Mouse (Mus musculus) kidney, embryonic 15.5 days (tissue): ENCODE results near the gene Dpp6. TPM values are rescaled to one million over a fixed set of nuclear protein-coding genes. Genes with fewer than 3 reads are reported as not detected.
A peak's percentile ranks its signal among the peaks of the same experiment; 100 is the strongest.

Source experiments
- ATAC-seq: fragments of 200-750 bp; cut with Nextera tagmentation; replicated peaks from 2 replicates; pipeline ENCODE4 v1.8.0; 2017; ENCODE audit warnings: moderate TSS enrichment; ENCODE audit not compliant: low FRiP score
- H3K27ac ChIP-seq: fragments of 300-500 bp; sonication (generic); 2 replicates; pipeline ENCODE4 v1.5.1; 2015; ENCODE audit warnings: mild to moderate bottlenecking, inconsistent platforms
- H3K27me3 ChIP-seq: fragments of 300-500 bp; sonication (generic); 2 replicates; pipeline ENCODE4 v1.6.1; 2015; ENCODE audit warnings: inconsistent platforms
- H3K36me3 ChIP-seq: fragments of 300-500 bp; sonication (generic); 2 replicates; pipeline ENCODE4 v1.6.1; 2015; ENCODE audit warnings: inconsistent platforms
- H3K4me1 ChIP-seq: fragments of 300-500 bp; sonication (generic); 2 replicates; pipeline ENCODE4 v1.6.1; 2015; ENCODE audit warnings: inconsistent platforms
- H3K4me2 ChIP-seq: fragments of 300-500 bp; sonication (generic); 2 replicates; pipeline ENCODE4 v1.6.1; 2015; ENCODE audit warnings: moderate library complexity, mild to moderate bottlenecking, inconsistent platforms
- H3K4me3 ChIP-seq: fragments of 300-500 bp; sonication (generic); replicated peaks from 2 replicates; pipeline ENCODE4 v1.5.1; 2015; ENCODE audit warnings: mild to moderate bottlenecking, inconsistent platforms
- H3K9ac ChIP-seq: fragments of 300-500 bp; sonication (generic); 2 replicates; pipeline ENCODE4 v1.6.1; 2015; ENCODE audit warnings: mild to moderate bottlenecking, inconsistent platforms
- H3K9me3 ChIP-seq: fragments of 300-500 bp; sonication (generic); replicated peaks from 2 replicates; pipeline ENCODE4 v1.6.1; 2016; ENCODE audit warnings: inconsistent platforms
- WGBS: fragments of 180-500 bp; shearing (Covaris S2); methylation state at CpG from one replicate; pipeline ENCODE4 v1.1.7; 2015; ENCODE audit warnings: mixed read lengths; 5-methylcytosine and 5-hydroxymethylcytosine counted together
- polyA plus RNA-seq: library from polyadenylated mRNA; unstranded; fragments of >200 nt; fragmentation: Nextera tagmentation; extraction: Ambion mirVana; gene quantifications from 2 replicates; pipeline ENCODE4 v1.2.1, GENCODE M21; 2015

Gene Dpp6
- polyA plus RNA-seq, 1 experiment from 2014 or later, result 3.5 TPM

DNA sequence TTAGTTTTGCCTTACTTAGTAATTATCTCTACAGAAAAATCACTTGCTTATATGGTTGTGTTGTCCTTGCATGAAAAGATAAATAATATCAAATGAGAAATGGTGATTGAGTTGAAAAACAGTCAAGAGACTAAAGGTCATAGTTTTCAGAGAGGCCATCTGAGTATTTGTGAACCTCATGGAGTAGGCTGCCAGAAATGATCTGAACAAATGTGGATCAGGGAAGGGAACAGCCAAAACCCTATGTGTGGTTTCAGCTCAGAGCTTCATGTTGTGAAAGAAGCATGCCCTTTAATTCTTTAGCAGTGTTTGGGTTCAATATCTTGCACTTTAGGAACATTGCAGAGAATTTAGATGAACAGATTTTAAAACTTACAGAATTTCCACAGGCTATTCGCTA is 458.9 kb downstream of the Dpp6 start:
- no peak for ATAC-seq
- Histone ChIP-seq H3K4me1 (no peaks in the 10 kb centered on the region), H3K9me3 (no peaks in the 10 kb centered on the region), H3K36me3 (no peaks in the 10 kb centered on the region), H3K27ac (no peak overlapping the region), H3K4me2 (no peak overlapping the region), H3K27me3 (no peaks in the 10 kb centered on the region), H3K9ac (no peak overlapping the region), H3K4me3 (no peak overlapping the region)
- 79% methylated on average over 1 of the region's 1 CpGs for WGBS

DNA sequence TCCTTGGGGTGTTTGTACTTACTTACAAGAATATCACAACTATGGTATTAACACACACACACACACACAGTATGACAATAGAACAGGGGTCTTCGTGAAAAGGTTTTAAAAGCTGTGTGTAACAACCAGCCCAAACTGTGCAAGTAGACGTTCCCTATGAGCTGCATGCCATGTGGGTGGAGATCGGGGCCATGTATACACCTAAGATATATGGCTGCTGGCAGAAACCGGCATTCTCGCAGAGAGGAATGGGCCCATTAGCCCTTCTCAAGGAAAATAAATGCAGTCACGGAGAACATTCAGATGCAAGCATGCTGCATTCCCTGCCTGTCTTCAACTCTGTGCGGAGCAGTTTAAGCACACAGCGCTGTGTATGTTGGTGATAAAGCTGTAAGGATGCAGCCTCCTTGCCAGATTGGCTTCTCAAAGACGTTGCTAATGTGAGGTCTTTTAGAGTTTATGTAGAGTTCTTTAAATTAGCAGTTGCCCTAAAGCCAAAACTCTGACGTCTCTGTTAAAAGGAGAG is 461.2 kb downstream of the Dpp6 start:
- H3K36me3 ChIP-seq, result no peaks in the 10 kb centered on the region

DNA sequence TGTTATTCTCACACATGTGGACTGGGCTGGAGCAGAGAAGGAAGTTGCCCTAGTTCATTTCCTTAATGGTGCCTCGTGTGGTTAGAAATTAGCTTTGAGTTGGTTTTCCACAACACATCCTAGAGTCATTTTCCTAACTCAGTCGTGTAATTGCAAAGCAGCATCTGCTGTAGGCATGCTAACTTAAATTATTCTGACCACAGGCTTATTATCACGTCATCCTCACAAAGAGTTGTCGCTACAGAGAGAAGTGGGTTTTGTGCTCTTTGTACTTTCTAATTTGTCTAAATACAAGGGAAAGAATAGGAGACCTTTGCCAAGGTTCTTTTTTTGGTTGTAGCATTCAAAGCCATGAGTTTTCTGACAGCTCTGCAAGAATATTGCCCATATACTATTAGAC is 469.9 kb downstream of the Dpp6 start:
- Histone ChIP-seq H3K9ac (no peak overlapping the region), H3K4me2 (no peak overlapping the region), H3K27ac (no peak overlapping the region), H3K4me1 (no peaks in the 10 kb centered on the region), H3K27me3 (no peaks in the 10 kb centered on the region), H3K36me3 (no peaks in the 10 kb centered on the region), H3K4me3 (no peak overlapping the region), H3K9me3 (no peaks in the 10 kb centered on the region)
- WGBS, result 70% methylated on average over 4 of the region's 4 CpGs
- no peak for ATAC-seq

More for the DNA sequence above, 461.2 kb downstream of the Dpp6 start:
- no peak for ATAC-seq
- Histone ChIP-seq H3K27me3 (no peaks in the 10 kb centered on the region), H3K4me1 (no peaks in the 10 kb centered on the region), H3K4me3 (no peak overlapping the region), H3K9ac (no peak overlapping the region), H3K4me2 (no peak overlapping the region), H3K9me3 (no peaks in the 10 kb centered on the region), H3K27ac (no peak overlapping the region)
- WGBS, result 56% methylated on average over 10 of the region's 10 CpGs

DNA sequence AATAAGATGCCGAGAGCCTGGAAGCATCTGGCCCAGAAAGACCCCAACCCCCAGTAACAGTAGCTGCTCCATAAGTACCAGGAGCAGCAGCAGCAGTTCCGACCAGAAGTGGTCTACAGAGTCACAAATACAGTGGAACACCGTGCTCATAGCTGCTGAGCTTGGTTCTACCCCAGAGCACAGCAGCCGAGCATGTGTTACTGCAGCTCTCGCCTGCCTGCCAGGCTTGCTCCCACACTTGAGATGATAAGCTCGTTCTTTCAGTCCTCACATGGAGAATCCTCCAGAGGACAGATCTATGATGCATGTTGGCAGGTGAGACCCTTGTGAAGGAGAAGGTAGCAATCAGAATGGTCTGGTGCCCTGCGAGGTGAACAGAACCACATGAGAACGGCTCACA is 474.4 kb downstream of the Dpp6 start:
- H3K4me2 ChIP-seq, result no peak overlapping the region
- H3K9ac ChIP-seq, result no peak overlapping the region
- no peaks in the 10 kb centered on the region for H3K4me1 ChIP-seq
- H3K4me3 ChIP-seq, result no peak overlapping the region
- no peak overlapping the region for H3K27ac ChIP-seq
- no peak for ATAC-seq
- 82% methylated on average over 8 of the region's 8 CpGs for WGBS
- no peaks in the 10 kb centered on the region for H3K9me3 ChIP-seq
- no peaks in the 10 kb centered on the region for H3K27me3 ChIP-seq
- H3K36me3 ChIP-seq, result no peaks in the 10 kb centered on the region

DNA sequence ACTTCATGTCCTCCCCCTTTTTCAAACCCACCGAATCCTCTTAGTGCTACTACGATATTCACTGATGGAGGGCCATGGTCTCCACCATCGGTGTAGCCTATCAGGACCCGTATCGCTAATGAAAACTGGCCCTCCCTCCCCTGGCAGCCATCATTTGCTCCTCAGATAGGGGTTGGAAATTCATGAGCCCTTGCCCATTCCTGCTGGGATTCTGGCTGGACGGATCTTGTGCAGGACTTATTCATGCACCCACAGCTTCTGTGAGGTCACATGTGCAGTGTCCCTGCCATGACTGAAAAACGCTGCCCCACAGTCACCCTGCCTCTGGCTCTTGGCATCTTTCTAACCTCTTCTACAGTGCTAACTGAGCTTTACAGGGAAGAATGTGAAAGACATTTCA is 475.2 kb downstream of the Dpp6 start:
- H3K4me3 ChIP-seq, result no peak overlapping the region
- H3K27ac ChIP-seq, result no peak overlapping the region
- no peaks in the 10 kb centered on the region for H3K9me3 ChIP-seq
- H3K9ac ChIP-seq, result no peak overlapping the region
- 86% methylated on average over 7 of the region's 7 CpGs for WGBS
- ATAC-seq, result no peak
- H3K4me1 ChIP-seq, result no peaks in the 10 kb centered on the region
- no peaks in the 10 kb centered on the region for H3K36me3 ChIP-seq
- no peak overlapping the region for H3K4me2 ChIP-seq
- H3K27me3 ChIP-seq, result no peaks in the 10 kb centered on the region

DNA sequence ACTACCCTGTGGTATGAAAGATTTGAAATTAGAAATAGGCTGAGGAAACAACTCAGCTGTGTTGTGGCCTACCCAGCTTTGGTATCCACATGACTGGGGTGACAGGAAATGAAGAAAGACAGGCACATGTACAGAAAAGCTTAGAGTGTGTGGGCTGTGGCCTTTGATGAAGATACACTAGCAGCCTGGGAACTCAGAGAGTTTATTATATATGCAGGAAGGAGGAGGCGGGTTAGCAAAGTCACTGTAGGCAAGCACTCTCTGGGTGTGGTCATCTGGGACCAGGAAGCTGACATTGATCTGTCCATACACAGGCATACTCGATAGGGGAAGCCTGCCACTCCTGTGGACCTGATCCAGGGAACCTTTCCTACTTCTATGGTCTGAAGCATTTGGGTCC is 487.1 kb downstream of the Dpp6 start:
- Histone ChIP-seq H3K4me1 (no peaks in the 10 kb centered on the region), H3K4me3 (no peak overlapping the region)
- 62% methylated on average over 2 of the region's 2 CpGs for WGBS

DNA sequence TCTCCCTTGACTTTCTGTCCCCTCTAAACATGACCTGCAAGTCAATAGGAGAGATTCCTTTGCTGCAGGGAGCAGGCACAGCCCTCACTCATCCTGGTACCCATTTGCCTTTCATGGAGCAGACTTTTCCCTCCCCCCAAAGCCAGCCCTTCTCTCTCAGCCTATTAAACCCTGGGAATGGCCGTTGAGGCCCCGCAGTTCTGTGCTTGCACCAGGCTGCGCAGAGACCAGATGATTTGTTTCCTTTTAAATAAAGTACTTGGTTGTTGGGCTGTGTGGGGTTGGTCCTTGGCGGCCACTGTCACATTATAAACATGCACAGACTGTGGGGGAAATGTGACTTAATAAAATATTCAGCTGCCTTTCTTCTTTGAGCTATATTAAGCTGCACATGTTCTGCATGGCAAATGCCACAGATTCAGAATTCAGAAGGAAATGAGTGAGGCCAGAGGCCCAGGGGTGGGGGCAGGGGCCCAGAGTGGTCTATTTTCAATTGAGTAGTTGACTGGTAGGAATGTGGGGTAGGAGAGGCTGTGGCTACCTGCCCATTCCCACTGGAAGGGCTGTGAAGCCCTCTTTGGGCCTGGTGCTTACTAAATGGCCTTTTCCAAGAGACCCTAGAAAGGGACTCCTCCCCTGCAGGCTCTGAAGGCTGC is 489.6 kb downstream of the Dpp6 start:
- Histone ChIP-seq H3K4me2 (no peak overlapping the region), H3K27ac (no peak overlapping the region), H3K4me3 (no peak overlapping the region), H3K4me1 (no peaks in the 10 kb centered on the region), H3K9ac (no peak overlapping the region), H3K27me3 (no peaks in the 10 kb centered on the region), H3K9me3 (no peaks in the 10 kb centered on the region), H3K36me3 (no peaks in the 10 kb centered on the region)
- WGBS, result 32% methylated on average over 4 of the region's 4 CpGs
- no peak for ATAC-seq

More for the DNA sequence above, 487.1 kb downstream of the Dpp6 start:
- Histone ChIP-seq H3K36me3 (no peaks in the 10 kb centered on the region), H3K27ac (no peak overlapping the region), H3K27me3 (no peaks in the 10 kb centered on the region), H3K9me3 (no peaks in the 10 kb centered on the region), H3K9ac (no peak overlapping the region), H3K4me2 (no peak overlapping the region)
- no peak; the same call in 1 of the 2 replicates for ATAC-seq

DNA sequence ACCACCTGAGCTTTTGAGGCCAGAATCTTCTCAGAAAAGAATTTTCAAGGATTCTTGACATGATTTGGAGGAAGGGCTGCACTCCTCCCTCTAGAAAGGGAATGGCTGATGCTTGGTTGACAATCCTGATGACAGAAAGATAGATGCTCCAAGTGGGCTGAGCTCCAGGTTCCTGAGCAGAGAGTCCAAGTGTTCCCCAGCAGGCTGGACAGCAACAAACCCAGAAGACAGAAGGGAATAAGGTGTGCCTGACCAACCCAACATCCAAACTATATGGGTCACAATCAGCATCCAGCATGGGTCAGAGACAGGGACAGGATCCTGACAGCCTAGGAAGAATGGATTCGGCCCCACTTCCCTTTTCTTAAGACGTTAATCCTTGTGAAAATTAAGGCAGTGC is 493.2 kb downstream of the Dpp6 start:
- 71% methylated on average over 2 of the region's 2 CpGs for WGBS
- Histone ChIP-seq H3K27ac (no peak overlapping the region), H3K9me3 (no peaks in the 10 kb centered on the region), H3K9ac (no peak overlapping the region), H3K4me2 (no peak overlapping the region), H3K4me3 (no peak overlapping the region), H3K4me1 (no peaks in the 10 kb centered on the region), H3K27me3 (no peaks in the 10 kb centered on the region), H3K36me3 (no peaks in the 10 kb centered on the region)
- no peak for ATAC-seq

DNA sequence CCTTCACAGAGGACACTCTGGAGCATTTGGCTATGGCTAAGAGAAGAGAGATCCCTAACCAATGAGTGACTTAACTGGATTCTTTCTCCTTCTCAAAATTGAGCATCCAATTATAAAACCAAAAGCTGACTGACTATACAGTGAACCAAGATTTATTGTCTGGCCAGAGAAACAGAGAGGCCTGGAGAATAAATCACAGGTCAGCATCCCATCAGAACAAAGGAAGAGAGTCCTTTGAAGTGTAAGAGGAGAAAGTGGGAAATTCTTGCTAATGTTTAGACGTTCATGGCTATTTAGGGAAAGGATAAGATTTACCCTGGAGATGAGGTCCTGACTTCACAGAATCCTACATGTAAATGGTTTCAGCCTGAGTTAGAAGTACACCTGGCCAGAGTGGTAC is 499.7 kb downstream of the Dpp6 start:
- Histone ChIP-seq H3K36me3 (no peaks in the 10 kb centered on the region), H3K27ac (no peak overlapping the region), H3K27me3 (no peaks in the 10 kb centered on the region), H3K9me3 (no peaks in the 10 kb centered on the region), H3K9ac (no peak overlapping the region), H3K4me1 (no peaks in the 10 kb centered on the region), H3K4me3 (no peak overlapping the region), H3K4me2 (no peak overlapping the region)
- 9% methylated on average over 1 of the region's 1 CpGs for WGBS
- ATAC-seq, result 0 out of 2 replicates have a peak, but pooled peaks have one; percentile 40

DNA sequence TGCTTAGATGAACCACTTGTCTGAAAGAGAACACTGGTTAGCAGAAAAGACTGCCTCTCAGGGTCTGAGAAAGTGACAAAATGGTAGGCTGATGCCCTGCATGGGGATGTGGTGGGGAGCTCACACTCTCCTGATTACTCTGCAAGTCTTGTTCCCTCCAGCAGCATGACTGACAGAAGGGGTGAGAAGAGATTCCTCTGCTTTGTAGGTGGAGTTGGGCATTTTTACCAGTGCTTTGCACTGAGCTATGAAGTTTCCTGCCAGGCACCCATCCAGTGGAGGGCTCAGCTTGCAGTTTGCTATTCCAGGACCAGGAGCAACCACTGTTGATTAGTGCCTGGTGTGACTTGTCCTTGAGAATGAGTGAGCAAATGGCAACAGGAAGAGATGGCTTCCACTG is 500.3 kb downstream of the Dpp6 start:
- no peak overlapping the region for H3K4me2 ChIP-seq
- no peak overlapping the region for H3K9ac ChIP-seq
- H3K27ac ChIP-seq, result no peak overlapping the region
- no peaks in the 10 kb centered on the region for H3K27me3 ChIP-seq
- H3K4me1 ChIP-seq, result no peaks in the 10 kb centered on the region
- ATAC-seq, result no peak
- H3K4me3 ChIP-seq, result no peak overlapping the region
- H3K36me3 ChIP-seq, result no peaks in the 10 kb centered on the region
- H3K9me3 ChIP-seq, result no peaks in the 10 kb centered on the region

DNA sequence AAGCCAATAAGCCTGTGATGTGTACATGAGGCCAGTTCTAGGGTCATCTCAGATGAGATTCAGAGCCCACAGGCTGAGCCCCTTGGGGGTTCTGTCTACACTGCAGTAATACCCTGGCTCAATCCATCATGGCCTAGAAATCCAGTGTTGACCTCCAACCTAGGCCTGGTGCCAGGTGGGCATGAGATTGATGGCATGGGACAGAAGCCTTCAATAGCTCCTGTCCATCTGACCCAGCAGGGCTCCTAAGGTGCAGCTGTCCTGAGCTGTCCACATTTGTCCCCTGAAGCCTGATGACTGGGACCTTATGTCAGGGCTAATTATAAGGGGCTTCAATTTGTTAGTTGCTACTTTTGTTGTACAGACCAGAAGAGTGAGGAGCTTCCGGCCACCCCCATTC is 500.8 kb downstream of the Dpp6 start:
- WGBS, result 66% methylated on average over 1 of the region's 1 CpGs
- Histone ChIP-seq H3K36me3 (no peaks in the 10 kb centered on the region), H3K27ac (no peak overlapping the region), H3K4me2 (no peak overlapping the region), H3K9me3 (no peaks in the 10 kb centered on the region), H3K9ac (no peak overlapping the region), H3K4me1 (no peaks in the 10 kb centered on the region), H3K27me3 (no peaks in the 10 kb centered on the region), H3K4me3 (no peak overlapping the region)
- no peak for ATAC-seq

DNA sequence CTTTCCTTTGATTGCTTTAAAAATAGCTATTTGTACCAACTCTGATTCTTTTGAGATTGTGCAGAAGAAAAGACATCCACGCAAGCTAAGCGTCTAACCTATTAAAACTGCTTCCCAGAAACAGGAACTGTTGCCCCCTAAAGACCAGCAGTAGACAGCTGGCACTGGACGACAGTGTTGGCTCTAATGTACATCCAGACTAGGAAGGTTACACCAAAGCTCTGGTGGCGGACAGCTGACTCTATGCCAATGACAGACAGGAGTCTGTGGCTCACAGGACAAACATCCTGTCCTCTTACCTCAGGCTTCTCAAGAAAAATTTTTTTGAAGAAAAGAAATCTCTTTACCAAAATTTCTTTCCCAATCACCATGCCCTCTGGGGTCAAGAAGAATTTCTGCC is 502.7 kb downstream of the Dpp6 start:
- WGBS, result 87% methylated on average over 4 of the region's 4 CpGs

More for the DNA sequence above, 502.7 kb downstream of the Dpp6 start:
- no peak overlapping the region for H3K4me2 ChIP-seq
- no peaks in the 10 kb centered on the region for H3K4me1 ChIP-seq
- no peak overlapping the region for H3K27ac ChIP-seq
- H3K9me3 ChIP-seq, result no peaks in the 10 kb centered on the region
- ATAC-seq, result no peak
- H3K27me3 ChIP-seq, result no peaks in the 10 kb centered on the region
- no peaks in the 10 kb centered on the region for H3K36me3 ChIP-seq
- no peak overlapping the region for H3K9ac ChIP-seq
- no peak overlapping the region for H3K4me3 ChIP-seq
